Comparison of ENCODE assay signal across 8 mouse cellular contexts in the genomic region with DNA sequence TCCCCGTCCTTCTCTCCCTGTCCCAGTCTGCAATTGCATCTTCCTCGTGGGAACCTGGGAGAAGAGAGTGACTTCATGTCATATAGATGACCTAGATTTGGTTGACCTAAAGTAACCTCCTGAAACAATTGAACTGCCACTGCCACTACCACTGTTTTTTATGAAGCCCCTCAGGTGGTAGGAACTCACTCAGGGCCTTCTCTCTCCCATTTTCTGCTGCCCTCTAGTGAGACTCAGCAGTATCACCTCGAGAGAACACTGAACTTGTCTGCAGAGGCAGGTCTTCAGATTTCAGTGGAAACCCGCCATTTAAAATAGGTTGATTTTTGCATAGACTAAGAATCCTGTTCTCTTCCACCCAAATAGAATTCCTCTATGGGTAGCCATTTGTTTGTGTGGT. TPM values are rescaled to one million over a fixed set of nuclear protein-coding genes. Genes with fewer than 3 reads are reported as not detected.
DNase-seq lines count a peak whose midpoint lies in the region; TF ChIP-seq lines count a peak whose summit lies in the region.

No protein-coding gene starts in this region.

- DNase-seq in cerebellum, adult 8-10 months: peak; percentile 32
- DNase-seq in cerebellum, adult 9-10 months: no peak
- peak; percentile 47 for DNase-seq in left cerebral cortex, postnatal 4 days
- no peak for DNase-seq in left cerebral cortex, postnatal 10 days (ENCODE audit: extremely low spot score in 1 of 2, low spot score in 2 of 2)
- peak; percentile 74 for DNase-seq in brain, embryonic 14.5 days (ENCODE audit: low read depth)
- peak; percentile 58 for DNase-seq in retina, postnatal 7 days (ENCODE audit: low read depth, low spot score)
- DNase-seq in urinary bladder, postnatal 25 days (ENCODE audit: low spot score): no peak
- DNase-seq in ovary, adult 18-20 months (ENCODE audit: low spot score): no peak

- TF ChIP-seq POLR2A in brain, embryonic 14.5 days (IDR thresholded peaks at IDR 0.05; ENCODE audit: borderline replicate concordance, extremely low read depth, insufficient read depth, insufficient read length, poor library complexity, severe bottlenecking): no peak

- TF ChIP-seq CTCF in brain, embryonic 14.5 days (IDR thresholded peaks at IDR 0.05; ENCODE audit: borderline replicate concordance, extremely low read depth, insufficient read depth, insufficient read length): peak; percentile 70; the same call in 1 of the 2 replicates

- intact Hi-C loops in left cerebral cortex, postnatal 4 days (cut with DNase I): loop anchor here (5.0 kb wide), 3 partner anchors 43 to 233 kb away; no protein-coding TSS in a partner anchor
- intact Hi-C loops in left cerebral cortex, postnatal 10 days (cut with DNase I): loop anchor here (2.0 to 10.0 kb wide), 3 partner anchors 132 to 340 kb away; a partner anchor contains a TSS

RNA-seq across cellular contexts. Expression of a gene that starts 10.9 kb away (rescaled TPM):
- total RNA-seq in left cerebral cortex, postnatal 4 days (2021): 1 to 10 TPM; 1.7 to 2.0 TPM
- total RNA-seq in left cerebral cortex, postnatal 10 days (2021): 1 to 10 TPM; 2.4 to 3.4 TPM
- polyA plus RNA-seq in brain, embryonic 14.5 days (2012; rRNA removed): 0.66 and 0.68 TPM in 2 replicates

RNA-seq across cellular contexts. Expression of a gene that starts 55.4 kb away (rescaled TPM):
- total RNA-seq in left cerebral cortex, postnatal 4 days (2021): 100 to 1,000 TPM; 128 to 151 TPM
- 100 to 1,000 TPM; 127 to 132 TPM for total RNA-seq in left cerebral cortex, postnatal 10 days (2021)
- 37.9 and 42.7 TPM in 2 replicates for polyA plus RNA-seq in brain, embryonic 14.5 days (2012; rRNA removed)

Comparison
In these comparisons a context has a peak if more than half of its experiments do, and no peak if none do; other contexts are left out.
1. DNase-seq: peak in cerebellum, adult 8-10 months (single experiment), left cerebral cortex, postnatal 4 days (single experiment), brain, embryonic 14.5 days (single experiment) and retina, postnatal 7 days (single experiment); none in cerebellum, adult 9-10 months (single experiment), left cerebral cortex, postnatal 10 days (0 of 2), urinary bladder, postnatal 25 days (single experiment) and ovary, adult 18-20 months (single experiment).